Mouse (Mus musculus) gonadal fat pad, adult 2 months (tissue): ENCODE measurements around the gene Xpo6. TPM values are rescaled to one million over a fixed set of nuclear protein-coding genes. Genes with fewer than 3 reads are reported as not detected.

Experiments used
- DNase-seq: peaks from one replicate; pipeline ENCODE4 v3.0.0-alpha.2; 2012; ENCODE audit warnings: low read depth
- polyA plus RNA-seq: library from polyadenylated mRNA; depleted of rRNA; stranded (reverse); fragments of >200 nt; gene quantifications from 2 replicates; pipeline ENCODE4 v1.2.3, GENCODE M21; 2012

Gene Xpo6
- polyA plus RNA-seq, 1 experiment = 133 TPM

- no peak for DNase-seq
Observed at GRCm38 (mm10) chr7:126194175-126194574, 6.1 kb downstream of the Xpo6 start.

- no peak for DNase-seq
Observed at GRCm38 (mm10) chr7:126191471-126191870, 8.8 kb downstream of the Xpo6 start.

- DNase-seq = no peak
Observed at GRCm38 (mm10) chr7:126189517-126189916, 10.8 kb downstream of the Xpo6 start.

GRCm38 (mm10) chr7:126185999-126186398 lies 14.3 kb downstream of the Xpo6 start:
- no peak for DNase-seq

GRCm38 (mm10) chr7:126183583-126183982 lies 16.7 kb downstream of the Xpo6 start:
- DNase-seq = no peak

- peak; percentile 63 for DNase-seq
Observed at GRCm38 (mm10) chr7:126181487-126181886, 18.8 kb downstream of the Xpo6 start.

- DNase-seq = no peak
Observed at GRCm38 (mm10) chr7:126180956-126181355, 19.3 kb downstream of the Xpo6 start.

- DNase-seq = no peak
Observed at GRCm38 (mm10) chr7:126178804-126179203, 21.5 kb downstream of the Xpo6 start.

- DNase-seq = no peak
Observed at GRCm38 (mm10) chr7:126175999-126176398, 24.3 kb downstream of the Xpo6 start.

- no peak for DNase-seq
Observed at GRCm38 (mm10) chr7:126175456-126175855, 24.8 kb downstream of the Xpo6 start.

- no peak for DNase-seq
Observed at GRCm38 (mm10) chr7:126174863-126175262, 25.4 kb downstream of the Xpo6 start.

- no peak for DNase-seq
Observed at GRCm38 (mm10) chr7:126172001-126172400, 28.3 kb downstream of the Xpo6 start.

- DNase-seq = no peak
Observed at GRCm38 (mm10) chr7:126168584-126168983, 31.7 kb downstream of the Xpo6 start.

GRCm38 (mm10) chr7:126167426-126167825 lies 32.9 kb downstream of the Xpo6 start:
- no peak for DNase-seq

GRCm38 (mm10) chr7:126166571-126166970 lies 33.7 kb downstream of the Xpo6 start:
- no peak for DNase-seq

GRCm38 (mm10) chr7:126158238-126158637 lies 42.1 kb downstream of the Xpo6 start:
- DNase-seq = no peak

GRCm38 (mm10) chr7:126155746-126156145 lies 44.6 kb downstream of the Xpo6 start:
- no peak for DNase-seq

- DNase-seq = no peak
Observed at GRCm38 (mm10) chr7:126154731-126155130, 45.6 kb downstream of the Xpo6 start.

- DNase-seq = no peak
Observed at GRCm38 (mm10) chr7:126152324-126152723, 48.0 kb downstream of the Xpo6 start.

GRCm38 (mm10) chr7:126146156-126146555 lies 54.1 kb downstream of the Xpo6 start:
- no peak for DNase-seq

GRCm38 (mm10) chr7:126144364-126144763 lies 55.9 kb downstream of the Xpo6 start:
- no peak for DNase-seq

GRCm38 (mm10) chr7:126137850-126138249 lies 62.5 kb downstream of the Xpo6 start:
- no peak for DNase-seq

- DNase-seq = no peak
Observed at GRCm38 (mm10) chr7:126135391-126135790, 64.9 kb downstream of the Xpo6 start.

GRCm38 (mm10) chr7:126134634-126135321 lies 65.5 kb downstream of the Xpo6 start:
- DNase-seq = no peak
